Mouse (Mus musculus) mouse embryonic stem cell (cell line): ENCODE measurements around the gene Tbc1d4.

Experiments used
- in situ Hi-C, 2 experiments: fragments of 300-500 bp; cut with MboI; formaldehyde crosslinking; loops; 1 replicate in 1 of 2; 3 replicates in 1 of 2; pipeline ENCODE4 v1.14.3; 2019 to 2020; ENCODE audit warnings: low sequenced_read_pairs in 2 of 2, low pct_unique_long_range_greater_than_20kb in 1 of 2, mixed read lengths in 1 of 2; ENCODE audit not compliant: unreplicated experiment in 1 of 2

Gene Tbc1d4

DNA sequence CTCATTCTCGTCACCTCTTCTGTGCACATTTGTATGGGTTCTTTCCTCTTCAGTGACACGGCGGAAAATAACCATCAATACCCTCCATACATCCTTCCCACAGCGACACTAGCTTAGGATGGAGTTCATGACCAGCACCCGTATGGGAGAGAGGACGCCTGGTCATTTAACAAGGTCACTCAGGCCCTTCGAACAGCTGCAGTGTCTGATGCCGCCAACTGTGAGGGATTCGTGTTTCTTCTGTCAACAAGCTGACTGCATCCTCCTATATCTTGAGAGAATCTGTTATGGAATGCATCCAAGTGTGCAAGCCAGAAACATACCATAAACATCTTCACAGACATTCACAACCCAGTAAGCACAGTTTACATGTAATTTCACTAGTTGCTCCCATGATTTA, 67.1 kb downstream of the Tbc1d4 start:
- in situ Hi-C loops, result no loop called here

- in situ Hi-C loops, result no loop called here
Observed at GRCm38 (mm10) chr14:101541141-101541540, 67.8 kb downstream of the Tbc1d4 start.

DNA sequence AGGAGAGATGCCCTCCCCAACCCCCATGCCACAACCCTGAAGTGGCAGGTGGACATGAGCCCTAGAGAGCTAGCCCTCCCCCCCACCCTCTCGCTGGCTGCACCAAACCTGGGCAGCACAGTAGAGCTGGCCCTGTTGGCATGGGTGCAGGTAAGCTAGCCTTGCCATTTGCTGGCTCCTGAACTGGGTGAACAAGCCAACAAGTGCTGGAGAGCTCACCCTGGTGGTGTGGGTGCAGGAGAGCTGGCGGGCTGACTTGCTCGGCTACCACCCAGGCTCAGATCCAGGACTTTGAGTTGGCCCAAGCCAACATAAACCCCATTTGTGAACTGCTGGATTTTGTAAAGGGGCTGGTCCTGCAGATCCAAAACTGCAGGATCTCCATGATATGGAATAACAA, 68.5 kb downstream of the Tbc1d4 start:
- in situ Hi-C loops, result no loop called here

- in situ Hi-C loops, result no loop called here
Observed at GRCm38 (mm10) chr14:101537906-101538305, 71.1 kb downstream of the Tbc1d4 start.

- in situ Hi-C loops, result no loop called here
Observed at GRCm38 (mm10) chr14:101537413-101537812, 71.6 kb downstream of the Tbc1d4 start.

- in situ Hi-C loops, result no loop called here
Observed at GRCm38 (mm10) chr14:101532090-101532695, 76.8 kb downstream of the Tbc1d4 start.

- in situ Hi-C loops, result no loop called here
Observed at GRCm38 (mm10) chr14:101530455-101530854, 78.5 kb downstream of the Tbc1d4 start.

- in situ Hi-C loops, result no loop called here
Observed at GRCm38 (mm10) chr14:101529194-101529593, 79.8 kb downstream of the Tbc1d4 start.

- in situ Hi-C loops, result no loop called here
Observed at GRCm38 (mm10) chr14:101527420-101527996, 81.5 kb downstream of the Tbc1d4 start.

DNA sequence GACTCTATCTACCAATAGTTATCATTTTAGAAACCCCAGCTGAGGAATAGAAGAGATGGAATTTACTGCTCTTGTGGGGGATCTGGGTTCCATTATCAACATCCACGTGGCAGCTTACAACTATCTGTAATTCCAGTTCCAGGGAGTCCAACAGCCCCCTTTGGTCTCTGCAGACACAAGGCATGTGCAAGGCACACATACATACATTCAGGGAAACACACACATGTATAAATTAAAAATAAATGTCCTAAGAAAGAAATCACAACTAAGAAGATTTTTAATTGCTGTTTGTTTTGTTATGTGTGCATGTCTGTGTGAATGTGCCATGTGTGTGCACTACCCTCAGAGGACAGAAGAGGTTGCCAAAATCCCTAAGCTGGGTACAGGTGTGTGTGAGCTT, 82.5 kb downstream of the Tbc1d4 start:
- in situ Hi-C loops, result no loop called here

DNA sequence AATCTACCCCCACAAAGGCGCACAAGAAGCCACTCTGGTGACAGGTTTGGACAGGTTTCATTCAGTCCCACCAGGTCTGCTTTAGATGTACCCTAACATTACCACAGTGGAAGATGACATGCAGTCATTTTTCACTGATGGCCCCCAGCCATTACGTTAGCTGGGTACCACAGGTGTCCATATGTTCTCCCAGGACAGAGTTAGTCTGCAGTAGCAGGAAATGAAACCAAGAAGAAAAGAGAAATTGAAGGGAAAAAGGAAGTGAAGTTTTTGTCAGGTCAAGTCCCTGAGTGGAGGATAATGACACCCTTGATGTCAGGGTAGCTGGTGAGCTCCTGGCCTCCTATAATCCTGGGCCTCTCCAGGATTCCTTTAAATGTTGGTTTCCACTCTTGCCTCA, 89.0 kb downstream of the Tbc1d4 start:
- in situ Hi-C loops, result no loop called here

GRCm38 (mm10) chr14:101518259-101518658, 90.7 kb downstream of the Tbc1d4 start:
- in situ Hi-C loops, result no loop called here

DNA sequence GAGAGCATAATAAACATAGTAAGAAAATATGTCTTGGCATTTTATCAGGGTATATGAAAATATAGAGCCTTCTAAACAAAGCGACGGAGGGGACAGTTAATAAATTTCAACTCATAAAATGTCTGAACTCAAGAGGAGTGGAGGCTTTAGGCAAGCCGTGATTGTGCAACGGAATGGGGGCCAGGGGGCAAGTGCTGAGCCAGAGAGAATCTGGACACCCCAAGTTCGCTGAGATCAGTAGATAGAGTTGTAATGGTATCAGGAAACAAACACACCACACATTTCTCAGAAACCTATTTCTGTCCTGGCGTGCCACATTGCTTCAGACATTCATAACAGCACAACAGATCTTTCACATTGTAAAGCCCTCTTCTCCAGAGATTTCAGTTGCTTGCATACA, 91.2 kb downstream of the Tbc1d4 start:
- in situ Hi-C loops, result no loop called here

DNA sequence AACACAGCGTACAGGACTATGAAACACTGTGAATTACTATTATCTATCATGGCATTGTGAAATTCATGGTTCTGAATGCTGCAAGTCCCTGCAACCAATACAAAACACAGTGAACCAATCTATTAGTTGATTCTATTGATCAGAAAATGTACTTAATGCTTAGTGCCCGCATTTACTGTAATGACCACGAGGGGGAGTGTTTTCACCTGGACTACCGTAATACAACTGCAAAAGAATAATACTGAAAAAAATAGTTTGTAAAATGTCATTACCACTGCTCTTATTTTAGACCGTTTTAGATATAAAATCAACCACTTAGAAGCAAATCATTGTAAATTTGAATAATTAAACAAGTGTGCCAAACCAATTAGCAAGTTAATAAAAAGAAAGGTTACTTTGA, 91.7 kb downstream of the Tbc1d4 start:
- in situ Hi-C loops, result no loop called here

- in situ Hi-C loops, result no loop called here
Observed at GRCm38 (mm10) chr14:101516864-101517263, 92.1 kb downstream of the Tbc1d4 start.

GRCm38 (mm10) chr14:101516031-101516430, 93.0 kb downstream of the Tbc1d4 start:
- in situ Hi-C loops, result no loop called here

DNA sequence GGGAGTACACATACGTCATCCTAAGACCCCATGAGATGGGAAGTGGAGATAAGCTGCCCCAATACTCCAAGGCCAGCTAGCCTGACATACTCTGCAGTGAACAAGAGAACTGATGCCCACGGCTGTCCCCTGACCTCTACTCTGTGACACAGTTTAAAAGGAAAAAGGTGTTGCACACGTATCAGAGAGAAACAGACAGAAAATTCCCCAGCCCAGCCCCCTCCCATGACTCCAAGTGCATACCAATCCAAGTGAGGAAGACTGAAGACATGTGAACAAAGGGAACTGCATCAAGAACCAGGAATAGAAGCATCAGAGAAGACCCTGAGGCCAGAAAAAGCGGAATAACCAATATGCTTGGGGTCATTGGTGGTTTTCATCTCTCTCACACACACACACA, 93.7 kb downstream of the Tbc1d4 start:
- in situ Hi-C loops, result no loop called here

DNA sequence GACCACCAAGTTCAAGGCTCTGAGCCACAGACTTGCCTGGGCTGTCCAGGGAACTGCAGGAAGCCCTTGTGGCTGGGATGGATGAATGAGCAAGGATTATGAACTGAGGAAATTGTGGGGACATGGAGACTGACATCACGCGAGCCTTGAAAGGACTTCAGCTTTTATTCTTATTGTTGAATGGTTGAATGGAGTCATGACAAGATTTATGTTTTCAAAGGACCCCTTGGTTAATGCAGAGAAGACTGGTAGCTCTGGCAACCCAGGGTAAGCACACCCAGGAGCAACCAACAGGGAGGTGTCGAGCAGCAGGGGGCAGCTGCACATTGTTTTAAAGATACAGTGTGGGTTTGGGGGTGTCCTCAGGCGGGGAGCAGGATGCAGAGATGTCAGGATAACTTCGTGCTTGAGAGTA, 94.4 kb downstream of the Tbc1d4 start:
- in situ Hi-C loops, result no loop called here

GRCm38 (mm10) chr14:101513163-101513562, 95.8 kb downstream of the Tbc1d4 start:
- in situ Hi-C loops, result no loop called here

GRCm38 (mm10) chr14:101511410-101511809, 97.6 kb downstream of the Tbc1d4 start:
- in situ Hi-C loops, result no loop called here
